Mouse (Mus musculus): ENCODE measurements around the gene Pde9a. TPM values are rescaled to one million over a fixed set of nuclear protein-coding genes. Genes with fewer than 3 reads are reported as not detected.

The Pde9a gene
- polyA plus RNA-seq, 1 experiment from 2014 or later, result 32.5 TPM

DNA sequence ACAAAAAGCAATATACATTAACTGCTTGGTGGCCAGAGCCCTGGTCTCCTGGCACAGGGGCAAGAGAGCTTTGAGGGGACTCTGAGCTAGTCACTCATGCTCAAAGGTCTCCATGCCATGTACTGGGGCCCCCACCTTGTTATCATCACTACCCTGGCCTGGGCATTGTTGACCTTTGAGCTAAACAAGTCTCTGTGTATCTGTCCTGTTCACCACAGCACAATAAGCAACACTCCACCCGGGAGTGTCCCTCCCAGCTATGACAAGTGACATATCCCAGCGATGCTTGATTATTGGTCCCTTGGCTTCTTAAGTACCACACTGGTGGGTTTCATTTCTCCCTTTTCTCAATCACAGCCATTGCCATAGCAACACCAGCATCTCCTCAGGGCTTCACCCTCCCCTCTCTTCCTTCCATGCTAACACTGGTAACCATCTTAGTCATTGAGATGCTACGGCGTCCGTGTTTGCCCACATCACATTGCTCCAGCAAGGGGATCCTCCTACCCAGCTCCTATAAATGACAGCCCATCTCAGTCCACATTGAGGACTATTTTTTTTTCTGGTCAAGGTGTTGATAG, 20.3 kb upstream of the Pde9a start:
- Histone ChIP-seq H3K27ac (no peak overlapping the region), H3K27me3 (no peaks in the 10 kb centered on the region), H3K4me1 (no peaks in the 10 kb centered on the region), H3K4me3 (no peak overlapping the region), H3K4me2 (replicated peaks) (no peak overlapping the region), H3K36me3 (no peaks in the 10 kb centered on the region), H3K9me3 (no peaks in the 10 kb centered on the region), H3K9ac (no peak overlapping the region)
- 88% methylated on average over 5 of the region's 5 CpGs for WGBS
- ATAC-seq (ENCODE audit: low FRiP score, low read depth), result no peak

DNA sequence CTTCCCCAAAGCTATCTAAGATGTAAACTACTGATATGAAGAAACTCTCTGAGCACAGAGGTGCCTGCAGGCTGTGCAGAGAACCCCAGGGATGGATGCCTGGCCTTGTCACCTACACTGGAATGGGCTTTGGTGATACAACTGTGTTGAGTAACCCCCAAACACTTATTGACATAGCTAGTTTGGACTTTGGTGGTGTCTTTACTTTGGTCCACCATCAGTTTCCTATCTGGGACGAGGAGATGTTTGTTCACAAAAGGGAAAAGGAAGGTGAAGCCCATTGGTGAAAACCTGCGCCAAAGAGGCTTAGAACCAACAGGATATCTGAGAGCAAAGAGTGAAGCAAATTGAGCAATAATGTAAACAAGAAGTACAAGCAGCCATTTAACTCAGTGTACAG, 15.8 kb upstream of the Pde9a start:
- H3K27me3 ChIP-seq, result no peaks in the 10 kb centered on the region
- 82% methylated on average over 2 of the region's 2 CpGs for WGBS
- no peak for ATAC-seq (ENCODE audit: low FRiP score, low read depth)

DNA sequence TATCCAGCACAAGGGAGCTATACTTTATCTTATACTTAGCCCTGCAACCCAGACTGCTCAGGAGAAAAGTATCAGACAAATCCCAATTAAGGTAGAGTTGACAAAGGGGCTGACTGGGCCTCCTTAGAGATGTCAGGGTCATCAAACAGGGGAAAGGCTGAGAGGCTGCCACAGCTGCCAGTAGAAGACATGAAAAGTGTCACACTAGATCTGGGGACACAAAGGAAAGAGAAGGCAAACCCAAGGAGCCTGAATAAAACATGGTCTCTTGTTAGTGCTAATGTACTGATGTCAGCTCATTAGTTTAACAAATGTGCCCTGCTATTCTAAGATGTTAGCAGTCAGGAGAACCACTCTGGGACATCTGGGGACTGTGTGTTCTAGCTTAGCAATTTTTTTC, 15.1 kb upstream of the Pde9a start:
- Histone ChIP-seq H3K4me3 (no peak overlapping the region), H3K4me2 (replicated peaks) (no peak overlapping the region), H3K9me3 (no peaks in the 10 kb centered on the region), H3K36me3 (no peaks in the 10 kb centered on the region), H3K4me1 (no peaks in the 10 kb centered on the region), H3K27ac (no peak overlapping the region), H3K9ac (no peak overlapping the region), H3K27me3 (no peaks in the 10 kb centered on the region)
- no peak for ATAC-seq (ENCODE audit: low FRiP score, low read depth)

More for the DNA sequence above, 15.8 kb upstream of the Pde9a start:
- H3K9ac ChIP-seq, result no peak overlapping the region
- no peaks in the 10 kb centered on the region for H3K4me1 ChIP-seq
- H3K36me3 ChIP-seq, result no peaks in the 10 kb centered on the region
- H3K27ac ChIP-seq, result no peak overlapping the region
- no peak overlapping the region for H3K4me3 ChIP-seq
- no peaks in the 10 kb centered on the region for H3K9me3 ChIP-seq
- H3K4me2 ChIP-seq (replicated peaks), result no peak overlapping the region

DNA sequence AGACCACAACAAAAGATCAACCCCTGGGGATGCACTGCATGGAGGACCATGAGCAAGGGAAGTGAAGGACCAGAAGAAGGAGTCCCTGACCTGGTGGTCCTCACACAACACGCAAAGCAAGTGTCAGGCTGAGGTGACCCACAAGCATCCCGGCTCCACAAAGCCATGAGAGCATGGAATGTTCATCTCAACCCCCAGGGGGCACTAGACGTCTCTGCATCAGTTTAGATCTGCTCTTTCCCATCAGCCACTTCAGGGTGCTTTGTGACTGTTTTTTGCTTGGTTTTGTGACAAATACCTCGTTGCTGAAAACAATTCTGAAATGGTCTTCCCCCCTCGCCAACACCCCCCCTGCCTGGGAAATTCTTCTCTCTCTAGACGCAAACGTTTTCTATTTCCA, 8.0 kb upstream of the Pde9a start:
- Histone ChIP-seq H3K36me3 (no peaks in the 10 kb centered on the region), H3K9ac (no peak overlapping the region), H3K4me3 (no peak overlapping the region), H3K27me3 (no peaks in the 10 kb centered on the region), H3K4me1 (peaks cover 7% of the 10 kb centered on the region; the same call in 1 of the 2 replicates), H3K4me2 (replicated peaks) (peak overlapping the region; percentile 45), H3K27ac (no peak overlapping the region), H3K9me3 (no peaks in the 10 kb centered on the region)
- 7% methylated on average over 7 of the region's 7 CpGs for WGBS
- no peak for ATAC-seq (ENCODE audit: low FRiP score, low read depth)

DNA sequence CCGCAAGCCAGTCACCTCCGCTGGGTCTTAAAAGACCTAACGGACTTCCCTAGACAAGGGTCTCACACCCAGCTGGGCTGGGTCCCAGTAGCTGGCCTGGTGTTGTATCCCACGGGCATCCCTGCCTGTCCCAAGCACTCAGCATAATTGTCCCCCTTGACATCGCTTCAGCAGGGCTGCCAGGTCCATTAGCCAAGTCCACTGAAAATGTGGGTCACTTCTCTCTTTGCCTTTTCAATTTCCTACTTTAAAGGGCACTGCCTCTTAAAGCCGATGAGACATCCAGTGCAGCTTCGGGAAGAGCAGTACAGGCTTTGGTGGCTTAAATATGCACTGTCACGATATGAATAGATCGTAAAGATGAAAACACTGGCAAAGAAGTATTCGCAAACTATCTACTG, 7.6 kb upstream of the Pde9a start:
- Histone ChIP-seq H3K27ac (no peak overlapping the region), H3K4me2 (replicated peaks) (peak overlapping the region; percentile 45), H3K27me3 (no peaks in the 10 kb centered on the region), H3K4me3 (no peak overlapping the region), H3K9ac (no peak overlapping the region), H3K9me3 (no peaks in the 10 kb centered on the region), H3K36me3 (no peaks in the 10 kb centered on the region), H3K4me1 (peaks cover 7% of the 10 kb centered on the region; the same call in 1 of the 2 replicates)
- WGBS, result 66% methylated on average over 10 of the region's 10 CpGs
- ATAC-seq (ENCODE audit: low FRiP score, low read depth), result no peak

DNA sequence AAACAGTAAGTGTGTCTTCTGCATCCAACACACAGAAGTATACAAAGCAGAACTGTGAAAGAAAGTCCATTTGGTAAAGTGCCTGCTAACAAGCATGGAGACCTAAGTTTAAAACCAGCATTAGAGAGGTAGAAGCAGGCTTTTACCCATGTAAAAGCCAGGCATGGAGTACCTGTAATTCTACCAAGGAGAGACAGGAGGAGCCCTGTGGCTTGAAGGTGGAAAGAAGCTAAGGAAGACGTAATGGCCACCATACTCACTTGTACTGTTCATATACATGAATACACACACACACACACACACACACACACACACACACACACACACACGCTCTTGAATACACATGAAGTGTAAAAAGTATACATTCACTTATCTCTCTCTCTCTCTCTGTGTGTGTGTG, 6.9 kb upstream of the Pde9a start:
- H3K9me3 ChIP-seq, result no peaks in the 10 kb centered on the region
- H3K27ac ChIP-seq, result no peak overlapping the region
- no peak overlapping the region for H3K9ac ChIP-seq
- 85% methylated on average over 2 of the region's 2 CpGs for WGBS
- no peaks in the 10 kb centered on the region for H3K27me3 ChIP-seq
- H3K4me1 ChIP-seq, result peaks cover 8% of the 10 kb centered on the region
- no peaks in the 10 kb centered on the region for H3K36me3 ChIP-seq
- no peak overlapping the region for H3K4me3 ChIP-seq
- ATAC-seq (ENCODE audit: low FRiP score, low read depth), result no peak
- no peak overlapping the region for H3K4me2 ChIP-seq (replicated peaks)

DNA sequence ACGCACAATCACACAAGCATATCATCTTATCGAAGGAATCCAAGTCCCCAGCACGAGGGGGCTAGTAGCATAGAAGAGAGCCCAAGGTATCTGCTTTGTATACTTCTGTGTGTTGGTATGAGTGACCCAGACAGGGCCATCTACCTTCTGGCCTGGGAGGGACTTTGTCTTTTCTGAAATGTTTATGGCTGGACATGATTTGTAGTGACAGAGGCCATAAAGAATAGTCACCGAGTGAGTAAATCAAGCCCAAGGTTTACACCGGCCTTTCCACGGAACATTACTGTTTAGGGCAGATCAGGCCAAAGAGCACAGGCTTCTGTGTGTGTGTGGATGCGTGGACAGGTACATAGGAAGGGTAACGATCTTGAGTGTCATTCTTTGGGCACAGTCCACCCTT, 6.1 kb upstream of the Pde9a start:
- Histone ChIP-seq H3K27me3 (no peaks in the 10 kb centered on the region), H3K36me3 (no peaks in the 10 kb centered on the region), H3K9me3 (no peaks in the 10 kb centered on the region), H3K4me2 (replicated peaks) (no peak overlapping the region), H3K4me3 (no peak overlapping the region), H3K4me1 (peaks cover 15% of the 10 kb centered on the region), H3K9ac (no peak overlapping the region), H3K27ac (no peak overlapping the region)
- 44% methylated on average over 8 of the region's 8 CpGs for WGBS
- ATAC-seq (ENCODE audit: low FRiP score, low read depth), result no peak

DNA sequence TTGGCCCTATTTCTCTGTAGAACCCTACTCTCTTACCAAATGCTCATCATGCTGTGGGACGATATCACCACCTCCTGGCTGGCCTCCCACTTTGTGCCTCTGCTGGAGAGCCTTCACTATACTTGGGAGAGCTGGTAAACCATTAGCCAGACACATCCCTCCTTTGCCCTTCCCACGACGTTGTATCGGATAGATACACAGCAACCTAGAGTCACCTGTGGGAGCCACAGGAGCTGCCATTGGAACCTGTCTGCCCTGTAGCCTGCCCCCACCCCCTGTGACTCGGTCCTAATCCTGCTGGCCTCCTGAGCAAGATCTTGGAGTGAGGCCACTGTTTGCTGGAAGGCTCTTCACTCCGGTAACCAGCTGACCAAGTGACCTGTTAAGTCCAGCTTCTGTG, 2.7 kb upstream of the Pde9a start:
- H3K9me3 ChIP-seq, result no peaks in the 10 kb centered on the region
- 0 out of 2 replicates have a peak, but pooled peaks cover 7% of the 10 kb centered on the region for H3K27me3 ChIP-seq
- no peak overlapping the region for H3K9ac ChIP-seq
- H3K4me1 ChIP-seq, result peaks cover 37% of the 10 kb centered on the region
- H3K4me3 ChIP-seq, result no peak overlapping the region
- no peak overlapping the region for H3K4me2 ChIP-seq (replicated peaks)
- no peak for ATAC-seq (ENCODE audit: low FRiP score, low read depth)
- 78% methylated on average over 6 of the region's 6 CpGs for WGBS
- H3K27ac ChIP-seq, result no peak overlapping the region
- no peaks in the 10 kb centered on the region for H3K36me3 ChIP-seq

DNA sequence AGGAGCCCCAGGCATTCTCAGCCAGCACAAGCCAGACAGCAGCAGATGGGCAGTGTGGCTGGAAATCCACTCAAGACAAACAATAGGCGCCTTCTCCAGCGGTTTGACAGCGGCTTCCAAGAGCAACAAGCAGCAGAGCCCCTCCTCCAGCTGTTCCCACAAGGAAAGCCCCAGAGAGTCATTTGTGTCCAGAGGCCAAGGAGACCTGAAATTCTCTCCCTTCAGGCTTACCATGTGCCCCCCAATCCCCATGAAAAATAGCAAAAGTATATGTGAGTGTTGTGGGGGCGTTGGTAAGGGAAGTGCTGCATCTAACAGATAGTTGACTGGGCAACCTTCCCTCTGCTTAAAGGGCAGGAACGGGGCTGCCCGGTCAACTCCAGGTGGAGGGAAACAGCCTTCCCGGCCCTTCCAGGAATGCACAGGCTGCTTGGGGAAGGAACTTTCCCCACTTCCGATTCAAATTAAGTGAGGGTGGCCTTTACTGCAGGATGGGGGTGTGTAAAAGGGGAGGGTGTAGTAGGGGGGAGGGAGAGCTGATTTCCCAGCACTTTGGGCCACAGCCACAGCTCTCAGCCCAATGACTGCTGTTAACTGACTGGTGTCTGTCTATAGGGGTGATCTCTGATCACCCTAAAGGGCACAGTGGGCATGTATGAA, 912 bp upstream of the Pde9a start:
- H3K27ac ChIP-seq, result peak overlapping the region; percentile 75
- no peaks in the 10 kb centered on the region for H3K9me3 ChIP-seq
- H3K4me1 ChIP-seq, result peaks cover 52% of the 10 kb centered on the region
- peak overlapping the region; percentile 78 for H3K4me2 ChIP-seq (replicated peaks)
- H3K36me3 ChIP-seq, result no peaks in the 10 kb centered on the region
- 6% methylated on average over 8 of the region's 8 CpGs for whole genome bisulfite sequencing
- 0 out of 2 replicates have a peak, but pooled peaks cover 7% of the 10 kb centered on the region for H3K27me3 ChIP-seq
- no peak overlapping the region; the same call in 1 of the 2 replicates for H3K4me3 ChIP-seq
- peak; percentile 17; the same call in 1 of the 2 replicates for ATAC-seq (ENCODE audit: low FRiP score, low read depth)
- H3K9ac ChIP-seq, result 0 out of 2 replicates have a peak overlapping the region, but pooled peaks have one; percentile 39

DNA sequence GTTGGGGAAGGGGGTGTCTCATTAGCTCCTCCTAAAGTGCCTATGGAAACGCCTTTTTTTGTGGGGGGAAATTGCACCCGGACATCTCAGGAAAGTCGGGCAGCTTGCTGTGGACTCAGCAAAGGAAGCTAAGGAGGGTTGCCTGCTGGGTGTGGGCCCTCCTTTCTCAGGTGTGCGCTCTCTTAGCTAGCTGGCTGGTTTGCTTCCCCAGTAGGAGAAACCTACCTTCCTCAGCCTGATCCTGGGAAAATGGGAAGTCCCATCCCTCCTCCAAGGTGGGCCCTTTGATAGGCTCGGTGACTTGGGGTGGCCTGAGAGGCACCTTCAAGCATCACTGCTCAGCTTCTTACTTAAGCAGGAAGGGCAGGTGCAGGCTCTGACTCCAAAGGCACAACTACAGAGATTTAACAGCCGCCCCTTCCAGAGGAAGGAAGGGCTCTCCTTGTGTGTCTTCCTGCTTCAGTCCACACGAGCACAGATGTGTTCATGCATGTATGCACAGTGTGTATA, 811 bp downstream of the Pde9a start:
- H3K4me2 ChIP-seq (replicated peaks), result peak overlapping the region; percentile 78
- peak overlapping the region; percentile 77 for H3K4me3 ChIP-seq
- no peaks in the 10 kb centered on the region for H3K9me3 ChIP-seq
- H3K36me3 ChIP-seq, result no peaks in the 10 kb centered on the region
- H3K27me3 ChIP-seq, result 0 out of 2 replicates have a peak, but pooled peaks cover 7% of the 10 kb centered on the region
- 11% methylated on average over 7 of the region's 7 CpGs for WGBS
- peaks cover 57% of the 10 kb centered on the region for H3K4me1 ChIP-seq
- peak overlapping the region; percentile 86 for H3K9ac ChIP-seq
- no peak for ATAC-seq (ENCODE audit: low FRiP score, low read depth)
- H3K27ac ChIP-seq, result no peak overlapping the region; the same call in 1 of the 2 replicates

DNA sequence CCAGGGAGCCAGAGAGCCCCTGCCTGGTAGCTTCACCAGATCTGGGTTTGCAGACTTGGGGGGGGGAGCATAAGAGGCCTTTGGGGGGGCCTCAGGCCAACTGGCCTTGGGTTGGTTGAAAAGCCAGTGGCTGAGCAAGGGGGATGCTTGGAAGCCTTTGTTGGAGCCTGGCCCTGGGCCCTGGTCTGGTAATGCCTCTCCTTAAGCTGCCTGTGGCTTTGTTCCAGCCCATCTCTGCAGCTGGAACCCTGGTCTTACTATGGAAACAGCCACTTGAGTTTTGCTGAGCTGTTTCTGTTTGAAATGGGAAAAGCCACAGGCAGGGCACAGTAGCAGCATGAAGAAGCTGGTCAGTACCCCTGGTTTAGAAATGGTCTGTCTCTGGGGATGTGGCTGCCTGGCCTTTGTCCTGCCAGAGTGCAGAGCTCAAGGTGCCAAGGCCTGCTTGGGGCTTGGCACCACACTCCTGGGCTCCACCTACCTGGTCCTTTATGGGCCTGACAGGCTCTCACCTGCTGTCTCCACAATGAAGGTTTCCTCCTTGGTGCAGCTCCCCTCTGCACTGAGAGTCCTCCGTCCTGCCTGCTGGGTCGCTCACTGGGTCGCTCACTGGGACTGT, 3.5 kb downstream of the Pde9a start:
- H3K4me3 ChIP-seq, result no peak overlapping the region
- peak overlapping the region; percentile 44; the same call in 1 of the 2 replicates for H3K27ac ChIP-seq
- H3K4me1 ChIP-seq, result peaks cover 61% of the 10 kb centered on the region
- H3K36me3 ChIP-seq, result peaks cover 5% of the 10 kb centered on the region; the same call in 1 of the 2 replicates
- H3K4me2 ChIP-seq (replicated peaks), result peak overlapping the region; percentile 5; the same call in 1 of the 2 replicates
- H3K9ac ChIP-seq, result peak overlapping the region; percentile 25; the same call in 1 of the 2 replicates
- 90% methylated on average over 3 of the region's 3 CpGs for WGBS
- no peaks in the 10 kb centered on the region for H3K9me3 ChIP-seq
- ATAC-seq (ENCODE audit: low FRiP score, low read depth), result no peak
- 0 out of 2 replicates have a peak, but pooled peaks cover 7% of the 10 kb centered on the region for H3K27me3 ChIP-seq

DNA sequence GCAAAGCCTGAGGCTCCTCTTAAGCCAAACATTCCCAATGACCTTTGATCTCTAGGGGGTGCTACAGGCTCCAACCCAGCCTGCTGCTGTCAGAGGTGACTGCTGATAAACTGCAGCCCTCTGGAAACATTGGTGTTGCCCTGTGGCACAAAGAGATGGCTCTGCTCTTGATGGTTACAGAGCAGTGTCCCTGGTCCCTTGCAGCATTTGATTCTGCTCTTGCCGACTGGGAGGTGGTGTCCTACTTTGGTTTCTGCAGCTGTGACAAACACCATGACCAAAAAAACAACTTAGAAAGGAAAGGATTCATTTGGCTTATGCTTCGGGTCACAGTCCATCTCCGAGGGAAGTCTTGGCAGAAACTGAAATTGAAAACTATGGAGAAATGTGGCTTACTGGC, 5.5 kb downstream of the Pde9a start:
- Histone ChIP-seq H3K36me3 (peaks cover 6% of the 10 kb centered on the region; the same call in 1 of the 2 replicates), H3K4me2 (replicated peaks) (no peak overlapping the region), H3K9ac (no peak overlapping the region), H3K27ac (no peak overlapping the region), H3K9me3 (no peaks in the 10 kb centered on the region), H3K4me1 (peaks cover 49% of the 10 kb centered on the region), H3K4me3 (no peak overlapping the region), H3K27me3 (0 out of 2 replicates have a peak, but pooled peaks cover 7% of the 10 kb centered on the region)
- 52% methylated on average over 3 of the region's 3 CpGs for WGBS
- no peak for ATAC-seq (ENCODE audit: low FRiP score, low read depth)

All from limb, embryonic 13.5 days (tissue).